Mouse (Mus musculus) embryonic fibroblast, embryonic 13.5 days (primary cell): ENCODE results near the gene Tmem171.

Experiments
- CTCF ChIP-seq: IDR thresholded peaks from 2 replicates; pipeline ENCODE4 v1.5.1; 2011; ENCODE audit warnings: mild to moderate bottlenecking, control low read depth, low read length, moderate library complexity, borderline replicate concordance; ENCODE audit not compliant: insufficient read depth
- POLR2A ChIP-seq: IDR thresholded peaks from 2 replicates; pipeline ENCODE4 v1.6.1; 2011; ENCODE audit warnings: low read depth, mild to moderate bottlenecking, control low read depth, low read length, moderate library complexity

DNA sequence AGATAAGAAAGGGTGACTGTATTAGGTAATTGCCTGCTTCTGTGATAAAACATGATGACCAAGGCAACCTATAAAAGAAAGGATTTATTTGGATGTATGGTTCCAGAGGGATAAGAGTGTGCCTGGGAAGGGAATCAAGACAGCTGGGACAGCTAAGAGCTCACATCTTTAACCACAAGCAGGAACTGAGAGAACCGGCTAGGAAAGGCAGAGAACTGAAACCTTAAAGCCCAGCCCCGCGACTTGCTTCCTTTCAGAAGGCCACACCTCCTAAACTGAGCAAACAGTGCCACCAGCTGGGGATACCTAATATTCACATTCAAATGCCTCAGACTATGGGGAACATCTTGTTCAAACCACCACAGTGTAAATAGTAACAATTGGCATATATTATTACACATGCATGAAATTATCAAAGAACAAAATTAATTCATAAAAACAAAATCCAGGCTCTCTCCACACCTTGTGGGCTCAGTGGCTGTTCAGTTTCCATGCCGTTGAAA, 32.4 kb downstream of the Tmem171 start:
- TF ChIP-seq CTCF (no peak), POLR2A (no peak)
